Mouse (Mus musculus) kidney, adult 2 months (tissue): ENCODE data around the gene Ociad2.

ENCODE experiments used
- CTCF ChIP-seq: fragments of 200-500 bp; conservative IDR thresholded peaks from 2 replicates; pipeline ENCODE4 v1.5.1; 2011; ENCODE audit warnings: low read depth, mild to moderate bottlenecking, control low read depth, low read length, moderate library complexity, mixed read lengths; ENCODE audit not compliant: insufficient read depth, insufficient read length
- POLR2A ChIP-seq: fragments of 200-500 bp; IDR thresholded peaks from one replicate; pipeline ENCODE4 v1.6.1; 2011; ENCODE audit warnings: low read depth, low read length, control low read depth

- TF ChIP-seq CTCF (no peak), POLR2A (no peak)
Measured at GRCm38 (mm10) chr5:73339779-73340722, 777 bp downstream of the Ociad2 start.
